Mouse (Mus musculus): Measurements from ENCODE around the gene Acox1.

Gene Acox1

DNA sequence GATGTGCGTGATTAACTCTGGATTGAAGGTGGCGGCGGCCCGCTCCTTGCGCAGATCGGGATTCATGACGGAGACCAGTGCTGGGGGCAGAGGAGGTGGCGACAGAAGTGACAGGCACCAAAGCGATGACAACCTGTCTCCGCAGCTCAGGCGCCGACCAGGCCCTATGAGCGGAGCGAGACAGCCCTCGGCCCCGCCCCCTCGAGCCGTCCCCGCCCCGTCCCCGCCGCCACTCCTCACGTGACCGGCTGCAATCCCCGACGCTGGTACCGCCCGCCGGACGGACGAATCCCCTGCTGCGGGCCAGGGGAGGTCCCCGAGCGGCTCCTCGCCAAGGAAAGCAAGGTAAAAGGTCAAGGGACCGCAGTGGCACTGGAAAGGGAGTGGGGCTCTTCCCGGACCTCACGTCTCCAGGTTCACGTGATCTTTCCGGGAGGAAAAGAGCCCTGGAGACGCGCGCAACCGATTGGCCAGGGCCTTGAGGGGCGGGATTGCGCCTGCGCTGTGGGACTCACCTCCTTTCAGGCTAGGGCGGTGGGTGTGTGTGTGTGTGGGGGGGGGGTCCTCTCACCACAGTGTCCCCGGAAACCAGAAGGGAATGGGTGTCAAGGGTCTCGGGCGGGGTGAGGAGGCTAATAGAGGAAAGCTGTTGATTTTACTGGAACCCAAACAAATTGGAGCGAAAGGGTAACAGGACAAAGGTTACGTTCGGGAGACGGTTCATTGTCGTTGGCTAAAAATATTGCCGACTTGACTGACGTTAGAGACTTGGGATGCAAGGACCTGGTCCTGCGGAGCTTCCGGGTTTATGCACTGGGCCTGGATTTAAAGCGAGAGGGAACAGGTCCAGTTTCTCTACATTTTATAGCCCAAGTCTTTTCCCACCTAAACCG lies at the start of gene Acox1, which contains the start of gene Ten1:
Acox1 (minus strand) TSS at position 407 of the 893 bp plus-strand sequence.
Ten1 (plus strand) TSS at position 217 of the 893 bp plus-strand sequence.
- DNase-seq (ENCODE audit: low read depth) = peak; percentile 97

DNA sequence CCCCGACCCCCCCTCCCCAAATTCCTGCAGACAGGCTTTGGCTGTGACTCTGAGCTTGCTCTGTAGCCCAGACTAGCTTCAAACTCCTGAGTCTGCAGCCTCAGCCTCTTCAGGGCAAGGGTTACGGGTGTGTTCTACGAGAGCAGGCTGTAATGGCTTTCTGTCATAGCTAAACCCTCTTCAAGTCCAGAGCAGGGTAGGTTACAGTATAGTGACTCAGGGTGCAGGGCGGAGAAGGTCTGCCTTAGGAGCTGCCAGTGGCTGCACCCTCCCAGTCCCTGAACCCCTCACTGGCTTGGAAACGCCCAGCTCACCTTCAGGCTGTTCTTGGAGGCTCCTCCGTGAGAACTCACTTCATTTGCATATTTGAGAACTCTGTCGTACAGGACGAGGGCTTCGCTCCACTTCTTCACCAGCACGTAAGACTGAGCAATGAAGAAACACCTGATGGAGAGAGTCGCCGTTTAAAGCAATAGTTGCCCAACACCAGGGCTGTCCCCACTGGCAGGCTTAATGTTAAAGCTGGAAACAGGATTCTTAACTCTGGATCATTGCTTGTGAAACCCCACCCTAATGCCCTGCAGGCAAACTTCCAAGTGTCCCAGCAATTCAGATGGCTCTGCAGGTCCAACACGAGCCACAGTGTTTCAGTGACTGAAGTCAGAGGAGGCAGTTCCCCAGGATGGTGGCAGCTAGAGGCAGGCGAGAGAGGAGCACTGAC lies 48.8 kb upstream of the Acox1 start:
- no peak for DNase-seq (ENCODE audit: low read depth)

DNA sequence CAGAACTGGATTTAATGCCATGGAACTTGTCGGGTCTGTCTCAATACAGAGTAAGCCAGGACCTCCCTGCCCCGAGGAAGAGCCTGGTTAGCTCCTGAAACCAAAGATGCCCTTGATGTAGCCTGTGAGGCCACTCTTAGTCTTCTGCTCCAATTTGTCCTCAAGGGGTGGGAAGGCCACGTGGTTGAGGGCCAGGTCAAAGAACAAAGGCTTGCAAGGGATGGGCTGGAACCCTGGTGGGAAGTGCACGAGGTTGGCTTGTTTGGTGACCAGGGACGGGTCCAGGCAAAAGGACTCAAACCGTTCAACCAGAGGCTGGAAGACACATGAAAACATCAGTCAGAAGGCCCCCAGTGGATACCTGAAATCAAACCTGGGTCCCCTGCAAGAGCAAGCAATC lies 46.8 kb upstream of the Acox1 start:
- no peak for DNase-seq (ENCODE audit: low read depth)

DNA sequence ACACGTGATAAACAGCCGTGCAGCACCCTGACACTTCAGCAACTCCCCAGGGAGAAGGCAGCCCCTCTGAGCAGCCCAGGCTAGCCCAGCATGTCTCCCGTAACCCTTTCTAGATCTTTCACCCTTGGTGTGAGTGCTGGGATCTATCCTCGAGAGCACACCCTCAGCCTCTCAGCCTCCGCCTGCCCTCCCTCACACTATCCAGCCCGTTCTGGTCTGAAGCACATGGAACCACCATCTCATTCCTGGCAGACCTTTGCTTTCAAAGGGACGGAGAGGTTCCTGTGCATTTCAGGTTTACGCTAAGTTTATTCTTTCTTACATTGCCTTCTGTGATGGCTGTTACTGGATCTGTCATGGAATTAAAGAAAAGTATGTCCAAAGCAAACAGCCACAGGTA lies 45.7 kb upstream of the Acox1 start:
- no peak for DNase-seq (ENCODE audit: low read depth)

DNA sequence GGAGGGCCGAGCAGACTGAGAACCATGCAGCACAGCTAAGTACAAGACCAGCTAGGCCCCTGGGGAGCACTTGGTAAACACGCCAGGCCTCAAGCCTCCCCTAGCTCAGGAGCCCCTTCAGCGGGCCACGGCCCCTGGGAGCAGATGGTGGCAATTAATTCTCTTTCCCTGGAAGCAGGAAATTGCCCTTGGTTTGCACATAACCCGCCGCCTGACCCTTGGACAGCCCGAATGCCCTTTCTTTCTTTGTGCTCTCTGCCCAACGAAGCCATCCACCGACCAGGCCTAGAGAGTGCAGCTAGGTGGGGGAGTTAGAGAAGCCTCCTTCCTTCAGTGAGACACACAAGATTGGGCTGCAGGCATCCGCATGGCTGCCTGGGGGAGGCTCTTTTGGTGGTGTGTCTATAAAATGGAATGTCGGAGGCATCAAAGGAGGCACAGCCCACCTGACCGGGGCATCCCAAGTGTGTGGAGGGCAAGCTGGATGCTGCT lies 42.9 kb upstream of the Acox1 start:
- DNase-seq (ENCODE audit: low read depth) = no peak

DNA sequence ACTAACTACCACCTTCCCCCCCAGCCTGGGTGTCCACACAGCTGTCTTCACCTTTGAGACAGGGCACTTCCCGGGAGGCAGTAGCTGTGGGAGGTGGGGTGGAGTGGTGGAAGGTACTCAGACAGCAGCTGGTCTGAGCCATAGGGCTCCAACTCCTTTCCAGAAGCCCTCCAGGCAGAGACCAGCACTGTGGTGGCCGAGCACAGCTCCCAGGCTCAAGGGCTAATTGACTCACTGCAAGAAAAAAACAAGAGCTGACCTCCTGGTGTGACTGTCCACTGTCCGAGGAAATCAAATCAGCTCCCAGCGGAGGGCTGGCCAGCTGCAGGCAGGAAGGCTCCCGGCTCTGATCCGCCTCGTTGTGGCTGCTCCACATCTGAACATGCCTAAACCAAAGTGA lies 41.0 kb upstream of the Acox1 start:
- DNase-seq (ENCODE audit: low read depth) = no peak

DNA sequence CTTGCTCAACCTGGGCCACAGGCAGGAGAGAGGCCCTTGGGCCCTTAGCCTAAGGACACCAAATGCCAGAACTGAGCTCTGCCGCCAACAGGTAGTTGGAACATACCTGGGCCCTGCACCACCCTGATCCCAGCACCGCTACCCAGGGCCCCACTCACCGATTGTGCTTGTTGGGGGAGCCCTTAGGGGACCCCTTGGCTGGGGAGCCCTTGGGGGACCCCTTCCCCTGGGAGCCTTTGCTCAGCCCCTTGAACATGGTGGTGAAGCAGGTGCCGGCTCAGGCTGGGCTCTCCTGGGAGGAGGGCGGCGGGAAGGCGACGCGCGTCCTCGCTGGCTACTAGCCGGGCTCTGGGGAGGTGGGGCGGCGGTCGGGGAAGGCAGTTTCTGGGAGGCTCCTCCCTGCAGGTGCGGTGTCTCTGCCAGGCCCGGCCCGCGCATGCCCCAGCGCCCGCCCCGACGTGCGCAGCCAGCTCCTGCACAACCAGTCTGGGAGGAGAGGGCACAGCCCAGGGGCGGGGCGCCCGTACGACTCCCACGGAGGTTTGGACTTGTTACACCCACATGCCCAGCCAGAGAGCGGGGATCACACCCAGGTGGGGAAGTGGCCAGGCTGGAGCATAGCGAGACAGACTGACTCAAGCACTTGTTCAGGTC lies 39.0 kb upstream of the Acox1 start, which contains the start of gene Evpl:
Evpl (minus strand) TSS at position 336 of the 654 bp plus-strand sequence.
- peak; percentile 75 for DNase-seq (ENCODE audit: low read depth)

DNA sequence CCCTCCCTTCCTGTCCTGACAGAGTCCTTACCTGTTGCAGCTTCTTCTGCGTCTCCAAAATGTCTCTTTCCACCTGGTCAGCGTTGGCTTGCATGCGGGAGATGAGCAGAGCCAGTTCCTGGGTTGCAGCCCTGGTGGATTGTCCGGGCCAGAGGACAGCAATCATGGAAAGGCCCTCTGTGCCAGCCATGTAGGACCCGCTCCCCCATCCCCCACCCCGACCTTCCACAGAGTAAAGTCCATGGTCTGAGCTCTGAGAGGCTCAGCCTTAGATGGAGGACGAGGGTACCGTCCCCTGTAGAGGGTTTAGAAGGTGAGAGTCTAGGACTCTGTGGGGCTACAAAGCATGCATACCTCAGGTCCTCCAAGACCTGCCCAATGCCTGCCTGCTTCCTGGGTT lies 36.1 kb upstream of the Acox1 start:
- no peak for DNase-seq (ENCODE audit: low read depth)

DNA sequence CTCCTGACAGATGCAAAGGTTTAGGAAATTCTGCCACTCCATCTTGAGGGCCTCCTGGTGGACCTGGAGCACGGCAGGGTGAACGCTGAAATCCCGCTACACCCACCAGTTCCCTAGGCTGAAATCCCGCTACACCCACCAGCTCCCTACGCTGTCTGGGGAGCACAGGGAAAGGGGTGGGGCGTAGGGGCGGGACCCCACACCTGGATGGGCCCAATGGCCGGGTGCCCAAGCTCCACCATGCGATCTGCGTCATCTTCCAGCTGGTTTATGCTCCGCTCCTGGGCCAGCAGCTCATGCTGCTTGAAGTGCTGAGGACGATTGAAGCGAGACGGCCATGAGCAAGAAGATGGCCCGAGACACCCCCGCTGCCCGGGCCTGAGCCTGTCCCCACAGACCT lies 33.6 kb upstream of the Acox1 start:
- no peak for DNase-seq (ENCODE audit: low read depth)

DNA sequence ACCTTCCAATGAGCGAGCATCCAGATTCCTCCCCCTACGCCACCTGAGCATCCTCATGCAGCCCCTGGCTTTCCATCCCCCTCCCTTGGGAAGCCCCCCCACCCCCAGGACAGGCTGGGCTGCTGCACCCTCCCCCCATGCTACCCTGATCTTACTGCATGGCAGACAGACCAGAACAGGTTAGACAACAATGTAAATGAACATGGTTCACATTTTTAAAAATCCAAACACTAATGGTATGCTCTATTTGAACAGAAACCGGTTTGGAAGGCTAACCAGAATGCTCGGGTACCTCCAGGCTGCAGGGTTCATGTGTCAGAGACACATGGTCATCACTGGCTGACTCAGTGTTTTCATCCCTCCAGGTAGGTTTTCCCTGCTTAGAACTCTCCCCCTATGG lies 29.9 kb upstream of the Acox1 start:
- DNase-seq (ENCODE audit: low read depth) = no peak

DNA sequence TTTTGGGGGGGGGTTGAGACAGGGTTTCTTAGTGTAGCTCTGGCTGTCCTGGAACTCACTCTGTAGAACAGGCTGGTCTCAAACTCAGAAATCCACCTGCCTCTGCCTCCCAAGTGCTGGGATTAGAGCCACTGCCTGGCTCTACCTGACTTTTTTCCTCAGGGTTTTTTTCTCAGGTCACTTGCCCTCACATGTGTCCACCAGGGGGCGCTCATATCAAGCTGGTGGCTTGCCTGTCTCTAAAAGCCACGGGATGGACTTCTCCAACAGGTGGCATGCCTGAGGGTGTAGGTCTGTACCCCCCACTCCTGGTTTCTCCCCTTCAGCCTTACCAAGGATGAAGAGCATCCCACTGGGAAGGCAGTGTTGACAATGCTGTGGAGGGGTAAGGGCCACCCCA lies 27.6 kb upstream of the Acox1 start:
- peak; percentile 93 for DNase-seq (ENCODE audit: low read depth)

DNA sequence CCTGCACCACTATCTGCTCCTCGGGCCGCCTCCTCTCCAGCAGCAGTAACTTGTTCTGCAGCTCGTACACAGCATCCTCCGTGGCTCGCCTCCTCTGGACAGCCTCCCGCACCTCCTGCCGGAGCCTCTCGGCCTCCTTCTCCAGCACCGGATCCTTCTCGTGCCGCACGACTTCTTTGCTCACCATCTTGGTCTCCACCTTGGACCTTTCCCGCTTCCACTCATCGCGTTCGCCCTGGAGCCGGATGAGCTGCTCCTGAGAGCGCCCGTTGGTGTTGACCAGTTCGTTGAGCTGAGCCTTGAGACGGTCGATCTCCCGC lies 23.9 kb upstream of the Acox1 start:
- no peak for DNase-seq (ENCODE audit: low read depth)

DNA sequence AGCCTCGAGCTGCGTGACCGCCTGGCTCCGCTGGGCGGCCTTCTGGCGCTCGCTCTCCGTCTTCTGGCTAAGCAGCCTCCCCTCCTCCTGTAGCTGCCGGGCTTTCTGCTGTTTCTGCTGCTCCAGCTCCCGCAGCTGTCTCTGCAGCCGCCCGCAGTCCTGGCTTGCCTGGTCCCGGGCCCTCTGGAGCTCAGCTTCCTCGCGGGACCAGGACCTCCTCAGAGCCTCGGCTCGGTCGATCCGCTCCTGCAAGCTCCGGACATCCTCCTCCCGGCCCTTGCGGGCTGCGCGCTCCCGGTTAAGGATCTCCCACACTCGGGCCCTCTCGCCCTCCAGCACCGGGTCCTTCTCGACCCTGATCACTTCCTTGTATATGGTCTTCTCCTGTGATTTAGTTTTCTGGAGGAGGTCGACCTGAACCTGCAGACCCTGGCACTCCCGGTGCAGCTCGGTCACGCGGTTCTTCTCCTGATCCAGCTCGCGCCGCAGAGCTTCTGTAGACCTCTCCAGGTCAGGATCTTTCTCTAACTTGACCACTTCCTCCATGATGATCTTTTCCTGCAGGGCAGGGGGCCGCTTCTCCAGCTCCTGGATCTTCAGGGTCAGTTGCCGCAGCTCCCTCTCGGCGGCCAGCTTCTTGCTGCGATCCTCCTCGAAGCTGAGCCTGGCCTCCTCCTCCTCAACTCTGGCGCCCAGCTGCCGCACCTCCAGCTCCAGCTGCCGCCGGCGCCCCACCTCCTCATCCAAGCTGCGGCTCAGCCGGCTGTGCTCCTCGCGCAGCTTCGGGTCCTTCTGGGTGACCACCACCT lies 23.3 kb upstream of the Acox1 start:
- DNase-seq (ENCODE audit: low read depth) = no peak

DNA sequence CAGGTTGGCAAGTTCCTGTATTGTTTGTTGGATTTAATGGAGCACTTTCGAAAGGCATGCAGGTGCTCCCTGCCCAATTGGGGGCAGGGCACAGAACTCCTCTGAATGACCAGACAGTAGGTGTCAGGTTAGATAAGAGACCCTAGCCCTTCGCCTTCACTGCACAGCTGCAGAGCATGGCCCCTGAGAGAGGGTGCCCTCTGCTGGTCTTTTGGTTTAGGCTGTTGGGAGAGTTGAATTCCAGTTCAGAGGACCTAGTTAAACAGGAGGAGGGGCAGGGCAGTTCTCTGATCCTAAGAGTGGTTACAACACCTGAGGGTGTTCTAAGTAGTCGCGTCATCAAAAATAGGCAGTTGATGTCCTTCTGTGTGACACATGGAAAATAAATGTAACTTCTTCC lies 21.0 kb upstream of the Acox1 start:
- DNase-seq (ENCODE audit: low read depth) = peak; percentile 75

DNA sequence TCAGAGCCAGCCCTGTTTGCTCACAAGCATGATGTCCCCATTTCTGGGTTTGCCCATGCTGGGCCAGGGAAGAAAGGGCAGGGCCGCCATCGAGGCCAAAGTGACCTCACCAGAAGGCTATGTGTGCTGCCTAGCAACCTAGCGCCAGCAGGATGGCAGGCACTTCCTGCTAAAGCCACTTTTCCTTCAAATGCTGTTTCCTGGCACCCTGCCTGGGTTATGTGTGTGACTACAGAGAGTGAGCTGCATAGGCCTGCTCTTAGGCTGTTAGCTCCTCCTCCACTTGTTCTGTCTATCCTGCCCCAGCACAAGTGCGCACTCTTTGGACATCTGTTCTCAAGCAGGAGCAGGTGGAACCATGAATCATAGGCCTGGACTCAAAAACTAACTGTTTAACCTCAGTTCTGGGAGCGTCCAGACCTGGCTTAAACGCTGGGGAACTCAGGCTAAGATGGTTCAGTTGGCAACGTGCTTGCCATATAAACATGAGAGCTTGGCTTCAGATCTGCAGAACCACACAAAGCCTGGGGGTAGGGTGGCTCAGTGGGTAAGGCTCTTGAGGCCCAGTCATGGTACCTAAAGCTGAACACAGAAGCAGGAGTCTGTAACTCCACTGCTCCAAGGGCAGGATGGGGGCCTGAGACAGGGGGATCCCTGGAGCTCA lies 20.0 kb upstream of the Acox1 start:
- DNase-seq (ENCODE audit: low read depth) = peak; percentile 38

DNA sequence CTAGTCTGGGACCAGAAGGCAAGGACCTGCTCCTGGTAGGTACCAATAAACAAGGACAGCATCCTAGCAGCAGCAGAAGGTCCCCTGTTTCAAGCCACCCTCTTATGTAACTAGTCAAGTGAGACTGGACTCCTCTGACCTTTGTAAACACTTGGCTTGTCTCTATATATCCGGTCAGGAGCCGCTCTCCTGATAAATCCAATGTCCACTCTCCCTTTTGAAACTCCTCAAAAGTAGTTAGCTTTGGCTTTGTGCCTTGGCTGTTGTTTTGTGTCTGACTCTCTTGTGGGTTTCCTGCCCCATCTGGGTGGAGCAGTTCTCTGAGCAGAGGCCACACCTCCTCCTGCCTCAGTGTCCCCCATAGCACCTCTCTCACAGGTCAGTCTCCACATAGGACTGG lies 19.4 kb upstream of the Acox1 start:
- peak; percentile 19 for DNase-seq (ENCODE audit: low read depth)

DNA sequence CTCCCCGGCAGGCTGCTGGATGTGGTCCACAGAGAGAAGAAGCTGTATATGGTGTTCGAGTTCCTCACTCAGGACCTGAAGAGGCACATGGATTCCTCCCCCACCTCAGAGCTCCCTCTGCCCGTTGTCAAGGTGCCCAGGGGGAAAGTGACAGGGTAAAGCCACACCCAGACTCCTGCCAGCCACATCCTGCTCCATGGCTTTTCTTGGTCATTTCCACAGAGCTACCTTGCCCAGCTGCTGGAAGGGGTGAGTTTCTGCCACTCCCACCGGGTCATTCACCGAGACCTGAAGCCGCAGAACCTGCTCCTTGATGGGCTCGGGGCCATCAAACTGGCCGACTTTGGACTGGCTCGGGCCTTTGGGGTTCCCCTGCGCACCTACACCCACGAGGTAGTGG lies 17.7 kb upstream of the Acox1 start:
- DNase-seq (ENCODE audit: low read depth) = no peak

DNA sequence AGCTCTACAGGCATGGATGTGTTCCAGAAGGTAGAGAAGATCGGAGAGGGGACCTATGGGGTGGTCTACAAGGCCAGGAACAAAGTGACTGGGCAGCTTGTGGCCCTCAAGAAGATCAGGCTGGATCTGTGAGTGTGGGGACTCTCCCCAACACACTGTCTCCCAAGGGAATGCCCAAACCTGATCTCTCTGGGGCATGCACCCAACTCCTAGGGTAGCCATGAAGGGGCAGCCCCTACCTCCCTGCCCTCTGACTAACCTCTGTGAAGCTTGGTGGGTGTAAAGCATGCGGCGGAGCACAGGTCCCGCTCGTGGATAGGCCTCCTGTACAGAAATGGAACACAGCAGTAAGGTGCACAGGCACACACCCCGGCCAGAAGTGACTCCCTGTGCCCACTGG lies 17.1 kb upstream of the Acox1 start:
- DNase-seq (ENCODE audit: low read depth) = no peak

DNA sequence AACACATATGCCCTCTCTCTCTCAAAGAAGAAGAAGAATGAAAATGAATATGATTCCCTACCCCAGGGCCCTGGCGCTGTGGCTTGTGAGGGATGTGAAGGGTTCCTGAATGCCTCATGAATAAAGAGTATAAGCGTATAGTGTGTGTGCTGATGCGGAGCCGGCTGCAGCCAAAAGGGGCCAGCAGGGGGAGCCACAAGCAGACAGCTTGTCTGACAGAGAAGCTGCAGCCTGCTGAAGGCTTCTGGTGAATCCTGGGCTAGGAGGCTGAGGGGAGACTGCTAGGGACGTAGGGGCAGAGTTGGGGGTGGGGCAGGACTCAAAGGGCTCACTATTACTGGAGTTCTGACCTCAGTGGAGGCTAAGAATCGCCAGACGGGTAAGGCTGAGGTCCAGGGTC lies 16.3 kb upstream of the Acox1 start:
- DNase-seq (ENCODE audit: low read depth) = peak; percentile 39

DNA sequence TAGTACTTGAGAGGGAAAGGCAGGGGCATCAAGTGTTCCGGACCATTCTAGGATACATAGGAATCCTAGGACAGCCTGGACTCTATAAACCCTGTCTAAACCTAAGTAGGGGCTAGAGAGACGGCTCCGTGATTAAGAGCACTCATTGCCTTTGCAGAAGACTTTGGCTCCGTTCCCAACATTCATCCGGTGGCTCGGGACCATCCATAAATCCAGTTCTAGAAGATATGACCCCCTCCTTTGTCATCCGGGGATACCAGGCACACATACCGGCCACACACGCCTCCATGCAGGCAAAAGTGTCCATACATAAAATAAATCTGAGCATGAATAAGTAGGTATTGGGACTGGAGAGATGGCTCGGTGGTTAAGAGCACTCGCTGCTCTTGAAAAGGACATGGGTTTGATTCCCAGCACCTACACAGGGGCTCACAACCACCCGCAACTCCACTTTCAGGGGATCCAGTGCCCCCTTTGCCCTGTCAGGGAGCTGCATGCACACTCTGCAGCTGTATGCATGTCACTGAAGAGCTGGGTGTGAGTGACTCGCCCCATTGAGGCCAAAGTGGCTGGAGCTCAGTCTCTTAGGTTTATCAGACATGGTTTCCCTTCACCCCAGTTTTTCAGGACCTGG lies 15.1 kb upstream of the Acox1 start:
- no peak for DNase-seq (ENCODE audit: low read depth)

DNA sequence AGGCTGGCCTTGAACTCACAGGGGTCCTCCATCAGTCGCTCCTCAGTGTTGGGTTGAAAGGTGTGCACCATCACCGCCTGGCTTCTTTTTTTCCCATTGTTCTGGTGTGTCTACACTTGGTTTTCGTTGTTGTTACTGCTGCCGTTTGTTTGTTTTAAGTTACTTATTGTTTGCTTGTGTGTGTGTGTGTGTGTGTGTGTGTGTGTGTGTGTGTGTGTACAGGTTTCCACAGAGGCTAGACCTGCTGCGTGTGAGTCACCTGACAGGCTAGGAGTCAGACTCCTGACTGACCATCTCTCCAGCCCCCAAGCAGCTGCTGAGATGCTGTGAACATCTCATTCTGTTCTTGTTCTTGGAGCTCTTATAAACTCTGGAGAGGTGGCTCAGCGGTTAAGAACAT lies 14.0 kb upstream of the Acox1 start:
- DNase-seq (ENCODE audit: low read depth) = no peak
